Mouse (Mus musculus) liver, adult 2 months (tissue): Measurements from ENCODE around the gene Gm49325. TPM values are rescaled to one million over a fixed set of nuclear protein-coding genes. Genes with fewer than 3 reads are reported as not detected.

ENCODE experiments used
- DNase-seq: peaks from one replicate; pipeline ENCODE4 v3.0.0-alpha.2; 2011; ENCODE audit warnings: low read depth, low spot score; ENCODE audit errors: extremely low read depth
- H3K27ac ChIP-seq: fragments of 200-500 bp; replicated peaks from 2 replicates; pipeline ENCODE4 v1.5.1; 2012; ENCODE audit warnings: low read depth, mild to moderate bottlenecking, control low read depth, inconsistent platforms, low read length; ENCODE audit not compliant: insufficient read depth
- H3K27me3 ChIP-seq: fragments of 200-500 bp; 2 replicates; pipeline ENCODE4 v1.6.1; 2012; ENCODE audit warnings: mild to moderate bottlenecking, moderate library complexity, low read length, inconsistent platforms; ENCODE audit not compliant: control insufficient read depth, insufficient read depth
- H3K36me3 ChIP-seq: fragments of 200-500 bp; 2 replicates; pipeline ENCODE4 v1.6.1; 2012; ENCODE audit warnings: low read length, inconsistent platforms; ENCODE audit not compliant: control insufficient read depth, insufficient read depth
- H3K4me1 ChIP-seq: fragments of 200-500 bp; 2 replicates; pipeline ENCODE4 v1.6.1; 2011; ENCODE audit warnings: low read length; ENCODE audit not compliant: control insufficient read depth, insufficient read depth
- H3K4me3 ChIP-seq: fragments of 200-500 bp; 2 replicates; pipeline ENCODE4 v1.5.1; 2011; ENCODE audit warnings: low read depth, mild to moderate bottlenecking, control low read depth, low read length, moderate library complexity; ENCODE audit not compliant: insufficient read depth
- H3K79me2 ChIP-seq: fragments of 200-500 bp; 2 replicates; pipeline ENCODE4 v1.6.1; 2012; ENCODE audit warnings: inconsistent platforms, mild to moderate bottlenecking, low read length, moderate library complexity; ENCODE audit not compliant: control insufficient read depth, insufficient read depth
- H3K9ac ChIP-seq: fragments of 200-500 bp; 2 replicates; pipeline ENCODE4 v1.6.1; 2012; ENCODE audit warnings: low read depth, mild to moderate bottlenecking, control low read depth, inconsistent platforms, low read length
- CTCF ChIP-seq: fragments of 200-500 bp; IDR thresholded peaks from 2 replicates; pipeline ENCODE4 v1.5.1; 2011; ENCODE audit warnings: low read depth, low read length, control low read depth
- POLR2A ChIP-seq: fragments of 200-500 bp; IDR thresholded peaks from 2 replicates; pipeline ENCODE4 v1.6.1; 2011; ENCODE audit warnings: low read length, control low read depth; ENCODE audit not compliant: insufficient read depth; ENCODE audit errors: extremely low read depth
- WGBS: fragments of 180-500 bp; shearing (Covaris S2); methylation state at CpG from one replicate; pipeline ENCODE4 v1.1.7; 2018; 5-methylcytosine and 5-hydroxymethylcytosine counted together
- polyA plus RNA-seq: library from polyadenylated mRNA; depleted of rRNA; stranded (reverse); fragments of >200 nt; gene quantifications from 2 replicates; pipeline ENCODE4 v1.2.3, GENCODE M21; 2012
- total RNA-seq: library from RNA; depleted of rRNA; stranded (reverse); fragments of >200 nt; gene quantifications from 2 replicates; pipeline ENCODE4 v1.2.3, GENCODE M21; 2014

The Gm49325 gene
- total and polyA plus RNA-seq, 2 experiments, result not detected

DNA sequence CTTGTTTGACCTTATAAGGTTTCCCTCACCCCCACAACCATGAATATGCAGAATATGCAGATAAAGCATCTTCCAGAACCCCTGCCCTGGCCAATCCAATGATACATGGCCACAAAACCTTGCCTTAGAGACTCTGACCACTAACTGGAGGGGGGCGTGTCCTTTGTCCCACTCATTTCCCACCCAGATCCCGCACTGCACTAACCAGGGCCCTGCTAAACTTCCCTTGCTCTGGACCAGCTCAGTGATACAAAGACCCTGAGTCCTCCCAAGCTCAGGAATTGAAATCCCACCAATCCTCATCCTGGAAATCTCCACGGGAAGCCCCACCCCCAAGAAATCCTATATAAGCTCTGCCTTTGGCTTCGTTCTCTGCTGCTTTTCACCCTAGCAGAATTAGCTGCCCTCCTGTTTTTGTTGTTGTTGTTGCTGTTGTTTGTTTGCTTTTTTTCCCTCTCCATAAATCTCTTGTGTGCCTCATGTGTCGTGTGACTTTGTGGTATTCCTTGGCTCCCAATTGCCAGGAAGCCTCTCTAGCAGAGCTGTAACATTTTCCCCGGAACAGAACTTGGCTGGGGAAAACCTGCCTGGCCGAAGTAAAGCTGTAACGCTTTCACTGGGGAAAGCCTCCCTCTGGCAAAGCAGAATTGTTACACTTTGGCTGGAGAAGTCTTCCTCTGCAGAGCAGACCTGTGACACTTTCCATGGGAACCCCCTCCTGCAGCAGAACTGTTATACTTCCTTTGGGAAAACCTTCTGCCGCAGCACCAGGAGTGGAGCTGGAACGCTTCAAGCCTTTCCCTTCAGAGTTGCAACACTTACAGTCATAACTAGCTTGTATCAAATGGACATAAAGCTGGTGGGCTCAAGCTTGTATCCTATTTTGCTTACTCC, 25.7 kb upstream of the Gm49325 start:
- peaks cover 17% of the 10 kb centered on the region for H3K4me1 ChIP-seq
- WGBS, result 69% methylated on average over 10 of the region's 10 CpGs
- H3K27ac ChIP-seq, result 0 out of 2 replicates have a peak overlapping the region, but pooled peaks have one; percentile 84
- no peak overlapping the region for H3K4me3 ChIP-seq
- peaks cover 18% of the 10 kb centered on the region; the same call in 1 of the 2 replicates for H3K79me2 ChIP-seq
- H3K27me3 ChIP-seq, result no peaks in the 10 kb centered on the region
- H3K36me3 ChIP-seq, result no peaks in the 10 kb centered on the region
- H3K9ac ChIP-seq, result no peak overlapping the region
- DNase-seq, result peak; percentile 28
- TF ChIP-seq POLR2A (no peak), CTCF (no peak)

DNA sequence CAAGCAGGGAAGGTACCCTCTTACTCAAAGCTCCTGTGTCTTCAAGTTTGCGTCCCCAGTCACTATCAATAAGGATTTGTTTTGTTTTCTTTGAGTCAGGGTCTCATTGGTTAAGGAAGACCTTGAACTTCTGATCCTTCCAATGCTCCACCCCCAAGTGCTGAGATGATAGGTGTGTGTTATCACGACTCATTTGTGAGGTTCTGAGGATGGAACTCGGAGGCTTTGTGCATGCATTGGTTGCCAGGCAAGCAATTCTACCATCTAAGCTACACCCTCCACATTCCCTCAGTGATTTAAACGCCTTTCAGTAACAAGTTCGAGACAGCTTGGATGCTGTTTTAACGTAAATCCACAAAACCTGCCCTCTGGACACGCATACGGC, 25.0 kb upstream of the Gm49325 start:
- Histone ChIP-seq H3K4me3 (peak overlapping the region; percentile 5), H3K79me2 (peaks cover 25% of the 10 kb centered on the region; the same call in 1 of the 2 replicates), H3K4me1 (peaks cover 22% of the 10 kb centered on the region), H3K36me3 (no peaks in the 10 kb centered on the region), H3K27me3 (no peaks in the 10 kb centered on the region), H3K9ac (peak overlapping the region; percentile 68), H3K27ac (peak overlapping the region; percentile 84)
- DNase-seq, result peak; percentile 66
- 1% methylated on average over 8 of the region's 8 CpGs for WGBS
- TF ChIP-seq POLR2A (no peak), CTCF (no peak)

DNA sequence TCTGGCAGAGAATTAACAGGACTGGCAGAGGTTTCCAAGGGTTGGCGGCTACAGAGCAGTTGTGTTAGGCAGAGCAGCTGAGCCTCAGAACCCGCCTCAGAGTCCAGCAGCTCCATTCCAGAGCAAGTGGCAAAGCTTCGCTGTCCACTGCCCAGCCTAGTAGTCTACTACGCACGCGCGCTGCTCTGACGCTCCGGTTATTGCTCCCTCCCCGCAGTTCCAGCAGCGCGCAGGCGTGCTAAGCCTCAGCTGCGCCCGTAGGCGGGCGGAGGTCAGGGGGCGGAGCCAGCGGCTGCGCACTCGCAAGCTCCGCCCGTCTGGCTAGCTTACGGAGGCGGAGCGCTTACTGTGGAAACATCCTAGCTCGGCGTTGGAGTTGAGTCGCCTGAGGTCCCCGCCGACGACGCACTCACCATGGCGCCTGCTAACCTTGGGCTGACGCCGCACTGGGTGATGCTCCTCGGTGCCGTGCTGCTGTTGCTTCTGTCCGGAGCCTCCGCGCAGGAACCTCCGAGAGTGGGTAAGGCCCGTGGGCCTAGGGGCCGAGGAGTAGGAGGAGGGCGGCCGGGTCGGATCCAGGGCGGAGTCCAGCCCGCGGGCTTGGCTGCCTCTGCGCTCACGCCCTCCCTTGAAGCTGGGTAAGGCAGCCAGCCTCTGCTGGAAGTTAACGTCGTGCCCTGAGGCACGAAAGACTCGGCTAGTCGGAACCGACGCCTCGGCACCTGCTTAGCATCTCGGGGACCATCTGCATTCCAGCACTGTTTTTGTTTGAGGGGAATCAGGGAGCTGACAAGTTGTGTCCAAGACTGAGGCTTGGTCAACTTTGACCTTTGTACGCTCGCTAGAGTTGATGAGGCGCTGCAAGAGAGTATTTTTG, 24.4 kb upstream of the Gm49325 start, which contains the start of gene Pttg1ip:
Gene Pttg1ip, plus strand, starts transcription at position 313 of the 877 bp plus-strand sequence.
- DNase-seq, result peak; percentile 92
- no peaks in the 10 kb centered on the region for H3K36me3 ChIP-seq
- no peak for TF ChIP-seq CTCF
- TF ChIP-seq POLR2A, result peak; percentile 97
- H3K79me2 ChIP-seq, result peaks cover 31% of the 10 kb centered on the region; the same call in 1 of the 2 replicates
- H3K27ac ChIP-seq, result peak within 1 kb of the TSS; percentile 96
- no peaks in the 10 kb centered on the region for H3K27me3 ChIP-seq
- under 1% methylated on average over 64 of the region's 64 CpGs for WGBS
- H3K9ac ChIP-seq, result peak within 1 kb of the TSS; percentile 96
- H3K4me1 ChIP-seq, result peaks cover 27% of the 10 kb centered on the region
- peak within 1 kb of the TSS; percentile 89 for H3K4me3 ChIP-seq

DNA sequence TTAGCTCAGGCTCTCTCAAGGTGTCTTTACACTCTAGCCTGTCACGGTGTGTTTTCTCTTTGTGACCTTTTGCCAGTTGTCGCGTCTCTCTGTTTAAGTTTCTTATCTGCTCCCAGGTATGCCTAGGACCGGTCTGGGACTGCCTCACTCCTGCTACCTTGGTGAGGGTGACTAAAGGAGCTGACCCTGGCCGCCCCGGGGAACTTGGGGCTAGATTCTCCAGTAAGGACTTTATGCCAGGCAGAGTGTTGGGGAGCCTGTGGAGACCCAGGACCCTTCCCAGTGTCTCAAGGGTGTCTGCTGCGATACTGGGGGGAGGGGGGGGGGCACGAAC, 23.7 kb upstream of the Gm49325 start:
- Histone ChIP-seq H3K4me1 (peaks cover 34% of the 10 kb centered on the region), H3K27me3 (no peaks in the 10 kb centered on the region), H3K36me3 (no peaks in the 10 kb centered on the region), H3K27ac (peak overlapping the region; percentile 96), H3K79me2 (peaks cover 37% of the 10 kb centered on the region; the same call in 1 of the 2 replicates), H3K4me3 (peak overlapping the region; percentile 89), H3K9ac (peak overlapping the region; percentile 96)
- no peak for TF ChIP-seq POLR2A
- TF ChIP-seq CTCF, result no peak
- 2% methylated on average over 8 of the region's 8 CpGs for WGBS
- DNase-seq, result no peak

DNA sequence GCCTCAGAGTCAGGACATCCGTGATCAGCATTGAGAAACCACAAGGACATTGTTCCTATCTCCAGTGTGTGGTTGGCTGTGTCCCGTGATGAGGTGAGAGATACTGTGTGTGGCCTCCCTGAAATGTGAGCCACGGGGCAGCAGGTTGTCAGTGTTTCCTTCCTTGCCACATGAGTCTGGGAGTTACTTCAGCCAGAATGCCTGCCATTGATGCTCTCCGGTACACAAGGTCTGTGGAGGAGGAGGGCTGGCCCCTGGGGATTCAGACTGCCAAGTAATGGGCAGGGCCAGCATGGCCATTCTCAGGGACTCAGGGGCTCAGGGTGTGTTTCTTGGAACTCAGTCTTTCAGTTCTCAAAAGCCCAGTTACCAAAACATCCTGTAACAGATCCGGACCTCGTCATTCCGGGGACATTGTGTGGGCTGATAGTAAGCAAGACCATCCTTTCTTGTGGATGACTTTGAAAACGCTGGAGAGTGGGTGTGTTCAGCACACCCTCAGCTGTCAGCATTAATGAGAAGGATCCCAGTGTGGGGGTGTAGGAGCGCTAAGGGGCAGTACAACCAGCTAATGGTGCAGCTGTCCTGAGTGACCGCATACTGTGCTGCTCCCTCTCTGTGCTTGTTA, 22.1 kb upstream of the Gm49325 start:
- DNase-seq, result peak; percentile 50
- Histone ChIP-seq H3K27ac (0 out of 2 replicates have a peak overlapping the region, but pooled peaks have one; percentile 9), H3K4me3 (no peak overlapping the region), H3K36me3 (peaks cover 6% of the 10 kb centered on the region; the same call in 1 of the 2 replicates), H3K79me2 (peaks cover 50% of the 10 kb centered on the region), H3K9ac (no peak overlapping the region), H3K4me1 (peaks cover 48% of the 10 kb centered on the region), H3K27me3 (no peaks in the 10 kb centered on the region)
- WGBS, result 45% methylated on average over 10 of the region's 10 CpGs
- TF ChIP-seq CTCF (no peak), POLR2A (no peak)
